Mouse (Mus musculus): ENCODE results near the gene Slc19a3. TPM values are rescaled to one million over a fixed set of nuclear protein-coding genes. Genes with fewer than 3 reads are reported as not detected.

The Slc19a3 gene
- polyA plus RNA-seq (2016; fragmentation: Nextera tagmentation; extraction: Ambion mirVana), result 2.3 and 2.7 TPM in 2 replicates

DNA sequence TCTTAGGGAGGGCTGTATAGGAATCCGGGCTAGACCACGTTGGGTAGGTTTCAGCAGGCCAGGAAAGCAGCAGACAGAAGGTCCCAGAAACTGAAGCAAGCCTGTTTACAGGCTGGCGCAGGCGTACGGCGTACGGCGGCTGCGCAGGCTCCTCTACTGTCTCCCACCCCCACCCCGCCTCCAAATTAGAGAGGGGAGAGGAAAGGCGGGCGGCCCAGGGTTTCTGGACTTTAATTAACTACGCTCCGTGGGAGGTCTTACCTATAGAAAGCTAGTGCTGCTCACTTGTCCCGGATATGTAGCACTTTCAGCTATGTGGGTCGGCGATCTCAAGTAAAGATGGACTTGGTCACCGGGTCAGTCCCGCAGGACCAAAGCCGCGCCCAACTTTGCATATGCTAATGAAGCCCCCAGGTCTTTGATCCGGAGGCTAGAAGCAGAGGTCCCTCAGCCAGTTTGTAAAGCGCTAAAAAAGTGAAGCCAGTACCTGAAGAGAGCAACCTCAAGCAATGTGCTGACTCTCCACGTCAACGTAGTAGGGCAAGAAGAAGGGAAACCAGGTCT is at the start of gene Slc19a3:
Slc19a3 (minus strand) TSS at position 340 of the 564 bp plus-strand sequence.
- 1% methylated on average over 25 of the region's 25 CpGs for WGBS
- Histone ChIP-seq H3K36me3 (no peaks in the 10 kb centered on the region), H3K9me3 (replicated peaks) (no peaks in the 10 kb centered on the region), H3K9ac (peak within 1 kb of the TSS; percentile 71), H3K27me3 (replicated peaks) (peaks cover 5% of the 10 kb centered on the region; the same call in 1 of the 2 replicates), H3K4me3 (peak within 1 kb of the TSS; percentile 64), H3K4me1 (replicated peaks) (no peaks in the 10 kb centered on the region), H3K4me2 (peak within 1 kb of the TSS; percentile 70), H3K27ac (ENCODE audit: poor library complexity, severe bottlenecking) (peak within 1 kb of the TSS; percentile 51; the same call in 1 of the 2 replicates)
- ATAC-seq (ENCODE audit: insufficient number of reproducible peaks, low FRiP score), result peak; percentile 77; the same call in 1 of the 2 replicates

DNA sequence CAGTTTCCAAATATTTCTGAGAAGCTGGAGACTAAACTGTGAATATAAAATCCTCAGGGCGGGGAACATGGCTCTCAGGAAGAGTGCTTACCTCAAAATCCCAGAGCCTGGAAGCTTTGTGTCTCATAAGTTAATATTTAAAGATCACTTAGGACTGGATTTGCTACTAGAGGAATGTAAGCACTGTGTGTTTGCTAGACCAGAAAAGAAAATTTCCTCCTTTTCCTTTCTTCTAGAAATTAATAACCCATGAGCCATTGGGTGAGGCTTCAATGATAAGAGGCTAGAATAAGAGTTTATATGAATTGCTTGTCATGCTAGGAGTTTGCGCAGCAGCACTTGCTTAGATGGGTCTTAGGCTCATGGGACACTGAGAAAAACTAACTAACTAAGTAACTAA is 46.5 kb upstream of the Slc19a3 start:
- no peak for ATAC-seq (ENCODE audit: insufficient number of reproducible peaks, low FRiP score)
- H3K27me3 ChIP-seq (replicated peaks), result no peaks in the 10 kb centered on the region
- no peaks in the 10 kb centered on the region for H3K36me3 ChIP-seq
- no peak overlapping the region for H3K27ac ChIP-seq (ENCODE audit: poor library complexity, severe bottlenecking)
- no peak overlapping the region for H3K4me2 ChIP-seq
- no peaks in the 10 kb centered on the region for H3K9me3 ChIP-seq (replicated peaks)
- 88% methylated on average over 2 of the region's 2 CpGs for WGBS
- no peak overlapping the region for H3K4me3 ChIP-seq
- no peaks in the 10 kb centered on the region for H3K4me1 ChIP-seq (replicated peaks)
- H3K9ac ChIP-seq, result no peak overlapping the region

DNA sequence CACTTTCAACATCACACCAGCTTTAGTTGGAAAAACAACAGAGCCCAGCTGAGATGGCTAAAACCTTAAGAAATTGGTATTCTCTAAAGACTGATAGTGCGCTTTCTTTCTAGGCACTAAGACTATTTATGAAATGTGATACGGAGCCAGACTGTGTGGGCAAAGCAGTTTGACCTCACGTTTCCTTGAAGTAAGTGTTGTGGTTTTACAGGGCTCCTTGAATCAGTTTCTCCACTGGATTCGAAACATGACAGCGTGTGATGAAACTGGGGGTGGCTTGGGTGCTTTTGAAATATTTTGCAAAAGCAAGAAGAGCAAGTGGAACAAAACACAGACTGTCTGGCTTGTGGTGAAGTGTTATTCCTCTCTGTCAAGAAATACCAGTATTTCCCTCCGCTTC is 38.8 kb upstream of the Slc19a3 start:
- ATAC-seq (ENCODE audit: insufficient number of reproducible peaks, low FRiP score), result no peak
- H3K4me2 ChIP-seq, result no peak overlapping the region
- no peak overlapping the region for H3K9ac ChIP-seq
- no peaks in the 10 kb centered on the region for H3K4me1 ChIP-seq (replicated peaks)
- H3K36me3 ChIP-seq, result no peaks in the 10 kb centered on the region
- no peaks in the 10 kb centered on the region for H3K9me3 ChIP-seq (replicated peaks)
- no peak overlapping the region for H3K4me3 ChIP-seq
- no peak overlapping the region for H3K27ac ChIP-seq (ENCODE audit: poor library complexity, severe bottlenecking)
- no peaks in the 10 kb centered on the region for H3K27me3 ChIP-seq (replicated peaks)
- 74% methylated on average over 6 of the region's 6 CpGs for WGBS

DNA sequence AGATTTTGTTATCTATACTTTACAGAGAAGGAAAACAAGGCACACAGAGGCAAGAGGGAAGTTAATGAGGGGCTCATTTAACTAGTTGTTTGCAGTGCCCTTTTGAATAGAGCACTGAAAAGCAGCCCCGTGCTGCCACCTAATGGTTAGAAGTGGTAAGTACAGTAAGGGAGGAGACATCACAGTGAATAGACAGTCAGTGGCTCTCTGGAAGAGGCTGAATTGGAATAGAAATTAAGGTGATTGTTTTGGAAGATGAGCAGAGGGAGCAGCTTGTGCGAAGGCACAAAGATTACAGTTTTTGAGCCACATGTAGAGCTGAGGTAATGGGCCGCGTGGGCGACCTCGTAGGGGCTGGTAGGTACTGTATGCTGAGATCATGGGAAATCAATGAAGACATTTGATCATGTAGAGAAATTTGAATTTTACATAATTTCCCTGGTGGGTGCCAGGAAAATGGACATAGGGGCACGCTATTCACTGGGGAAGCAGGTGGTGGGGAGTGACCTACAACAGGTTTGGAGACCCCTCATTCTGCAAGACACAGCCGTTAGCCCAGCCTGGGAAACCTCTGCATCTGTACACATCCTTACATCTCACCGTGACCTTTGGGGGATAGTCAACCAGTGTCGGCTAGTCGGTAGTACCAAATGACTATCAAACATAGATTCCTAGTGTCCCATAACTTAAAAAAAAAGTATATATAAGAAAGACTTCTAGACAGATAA is 38.1 kb upstream of the Slc19a3 start:
- Histone ChIP-seq H3K9me3 (replicated peaks) (no peaks in the 10 kb centered on the region), H3K36me3 (no peaks in the 10 kb centered on the region), H3K9ac (no peak overlapping the region), H3K27ac (ENCODE audit: poor library complexity, severe bottlenecking) (no peak overlapping the region), H3K27me3 (replicated peaks) (no peaks in the 10 kb centered on the region), H3K4me3 (peak overlapping the region; percentile 25; the same call in 1 of the 2 replicates), H3K4me2 (peak overlapping the region; percentile 40), H3K4me1 (replicated peaks) (no peaks in the 10 kb centered on the region)
- no peak for ATAC-seq (ENCODE audit: insufficient number of reproducible peaks, low FRiP score)
- WGBS, result 42% methylated on average over 11 of the region's 11 CpGs

DNA sequence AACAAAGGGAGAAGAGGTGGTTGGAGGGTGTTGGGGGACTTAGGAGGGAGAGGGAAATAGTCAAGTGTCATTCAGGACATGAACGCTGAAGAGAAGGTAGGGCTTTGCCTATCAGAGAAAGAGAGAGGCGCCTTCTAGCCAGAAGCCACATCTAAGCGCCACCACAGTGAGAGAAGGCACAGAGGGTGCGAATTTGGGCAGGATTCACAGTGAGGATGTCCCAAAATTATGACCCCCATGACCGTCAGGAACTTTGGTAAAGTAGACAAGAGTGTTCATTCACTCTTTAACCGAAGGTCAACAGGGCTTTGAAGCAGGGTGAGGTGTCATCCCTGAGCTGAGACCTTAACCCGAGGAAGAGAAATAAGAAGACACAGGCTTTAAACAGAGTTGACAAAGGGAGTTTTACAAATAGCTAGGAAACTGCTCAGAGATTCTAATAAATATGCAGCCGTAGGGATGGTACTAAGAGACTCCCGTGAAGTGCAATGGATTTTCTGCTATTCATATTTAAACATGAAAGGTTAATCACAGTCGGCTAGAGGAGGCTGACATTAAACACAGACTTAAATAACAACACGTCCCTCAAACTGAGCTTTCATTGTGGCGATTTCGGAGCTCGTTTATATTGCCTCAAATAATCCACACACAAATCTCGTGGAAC is 37.4 kb upstream of the Slc19a3 start:
- Histone ChIP-seq H3K4me3 (peak overlapping the region; percentile 25; the same call in 1 of the 2 replicates), H3K4me1 (replicated peaks) (no peaks in the 10 kb centered on the region), H3K27ac (ENCODE audit: poor library complexity, severe bottlenecking) (no peak overlapping the region), H3K9me3 (replicated peaks) (no peaks in the 10 kb centered on the region), H3K27me3 (replicated peaks) (no peaks in the 10 kb centered on the region), H3K9ac (no peak overlapping the region), H3K4me2 (peak overlapping the region; percentile 40), H3K36me3 (no peaks in the 10 kb centered on the region)
- no peak for ATAC-seq (ENCODE audit: insufficient number of reproducible peaks, low FRiP score)
- WGBS, result 40% methylated on average over 15 of the region's 15 CpGs

DNA sequence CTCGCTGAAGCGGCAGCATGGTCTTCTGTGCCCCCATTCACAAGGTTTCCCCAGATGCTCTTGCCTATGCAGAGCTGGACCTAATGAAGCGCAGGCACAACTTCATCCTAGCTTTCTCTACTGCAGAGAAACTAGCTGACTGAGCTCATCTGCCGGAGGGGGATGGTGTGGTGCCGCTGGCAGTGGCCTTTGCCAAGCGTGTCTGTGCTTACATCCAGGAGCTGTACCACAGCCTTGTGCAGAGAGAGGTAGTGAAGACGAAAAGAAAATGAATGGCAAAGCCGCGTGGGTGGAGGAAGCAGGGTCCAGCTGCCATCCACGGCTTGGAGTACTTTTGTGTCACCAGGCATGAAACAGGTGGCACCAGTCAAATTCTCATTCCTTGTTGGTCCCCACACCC is 29.0 kb upstream of the Slc19a3 start:
- Histone ChIP-seq H3K4me3 (no peak overlapping the region), H3K4me2 (no peak overlapping the region), H3K27ac (ENCODE audit: poor library complexity, severe bottlenecking) (no peak overlapping the region), H3K9ac (no peak overlapping the region), H3K4me1 (replicated peaks) (no peaks in the 10 kb centered on the region), H3K27me3 (replicated peaks) (no peaks in the 10 kb centered on the region), H3K36me3 (no peaks in the 10 kb centered on the region), H3K9me3 (replicated peaks) (no peaks in the 10 kb centered on the region)
- ATAC-seq (ENCODE audit: insufficient number of reproducible peaks, low FRiP score), result no peak
- 83% methylated on average over 10 of the region's 10 CpGs for WGBS

DNA sequence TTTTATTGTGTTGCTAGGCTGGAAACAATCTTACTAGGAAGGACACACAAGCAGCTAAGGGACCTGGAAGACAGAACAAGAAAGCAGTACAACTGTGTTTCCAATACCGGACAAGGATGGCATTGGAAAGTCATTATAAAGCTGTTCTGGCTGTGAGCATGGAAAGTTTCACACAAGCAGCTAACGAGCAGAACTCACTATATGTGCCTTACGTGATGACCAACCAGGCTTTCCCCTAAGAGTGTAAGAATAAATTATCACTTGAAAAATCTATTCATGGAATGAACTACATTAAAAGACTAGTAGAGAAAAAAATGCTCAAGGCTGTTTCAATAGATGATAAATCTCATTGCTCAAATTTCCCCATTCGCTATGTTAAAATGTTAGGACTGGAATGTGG is 28.3 kb upstream of the Slc19a3 start:
- H3K27me3 ChIP-seq (replicated peaks), result no peaks in the 10 kb centered on the region
- no peak overlapping the region for H3K27ac ChIP-seq (ENCODE audit: poor library complexity, severe bottlenecking)
- 89% methylated on average over 4 of the region's 4 CpGs for WGBS
- H3K4me2 ChIP-seq, result no peak overlapping the region
- no peak overlapping the region for H3K9ac ChIP-seq
- no peak for ATAC-seq (ENCODE audit: insufficient number of reproducible peaks, low FRiP score)
- no peaks in the 10 kb centered on the region for H3K36me3 ChIP-seq
- H3K4me3 ChIP-seq, result no peak overlapping the region
- no peaks in the 10 kb centered on the region for H3K4me1 ChIP-seq (replicated peaks)
- H3K9me3 ChIP-seq (replicated peaks), result no peaks in the 10 kb centered on the region

DNA sequence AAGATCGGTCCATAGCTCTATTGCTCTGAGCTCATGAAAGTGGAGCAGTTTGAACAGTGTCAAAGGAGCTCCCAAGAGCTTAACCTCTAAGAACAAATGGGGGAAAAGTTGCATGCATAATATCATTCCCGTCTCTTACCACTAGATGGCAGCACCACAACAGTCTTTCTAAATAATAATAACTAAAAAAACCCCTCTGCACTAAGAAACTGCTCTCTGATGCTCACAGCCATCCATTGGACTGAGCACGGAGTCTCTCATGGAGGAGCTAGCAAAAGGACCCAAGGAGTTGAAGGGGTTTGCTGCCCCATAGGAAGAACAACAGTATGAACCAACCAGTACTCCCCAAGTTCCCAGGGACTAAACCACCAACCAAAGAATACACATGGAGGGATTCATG is 26.6 kb upstream of the Slc19a3 start:
- Histone ChIP-seq H3K36me3 (no peaks in the 10 kb centered on the region), H3K27ac (ENCODE audit: poor library complexity, severe bottlenecking) (no peak overlapping the region)
- WGBS, result 25% methylated on average over 3 of the region's 3 CpGs

DNA sequence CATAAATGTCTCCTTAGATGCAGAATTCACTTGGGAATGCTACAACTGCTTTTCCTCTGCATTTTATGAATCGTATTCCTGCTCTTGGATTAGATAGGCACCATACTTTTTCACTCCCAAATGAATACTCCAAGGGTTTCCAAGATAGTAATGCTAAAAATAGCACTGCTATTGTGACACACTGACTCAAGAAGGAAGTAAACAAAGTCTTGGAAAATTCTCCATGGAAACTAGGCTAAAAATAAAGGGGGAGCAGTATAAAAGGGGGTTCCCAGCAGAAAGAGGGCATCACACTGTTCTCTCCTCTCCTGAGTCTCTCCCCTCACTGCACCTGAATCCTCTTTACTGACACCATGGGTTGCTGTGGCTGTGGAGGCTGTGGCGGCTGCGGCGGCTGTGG is 22.4 kb upstream of the Slc19a3 start, which contains the start of gene Krtap28-13:
Krtap28-13 (plus strand) TSS at position 288 of the 400 bp plus-strand sequence.
- Histone ChIP-seq H3K36me3 (no peaks in the 10 kb centered on the region), H3K4me1 (replicated peaks) (peaks cover 17% of the 10 kb centered on the region), H3K27me3 (replicated peaks) (no peaks in the 10 kb centered on the region), H3K27ac (ENCODE audit: poor library complexity, severe bottlenecking) (no peak within 1 kb of the TSS), H3K4me2 (no peak within 1 kb of the TSS), H3K9me3 (replicated peaks) (no peaks in the 10 kb centered on the region), H3K4me3 (no peak within 1 kb of the TSS), H3K9ac (no peak within 1 kb of the TSS)
- 68% methylated on average over 4 of the region's 4 CpGs for WGBS
- no peak for ATAC-seq (ENCODE audit: insufficient number of reproducible peaks, low FRiP score)

More for the DNA sequence above, 26.6 kb upstream of the Slc19a3 start:
- H3K9me3 ChIP-seq (replicated peaks), result no peaks in the 10 kb centered on the region
- H3K4me2 ChIP-seq, result no peak overlapping the region
- peaks cover 13% of the 10 kb centered on the region for H3K4me1 ChIP-seq (replicated peaks)
- no peak overlapping the region for H3K9ac ChIP-seq
- ATAC-seq (ENCODE audit: insufficient number of reproducible peaks, low FRiP score), result no peak
- H3K4me3 ChIP-seq, result no peak overlapping the region
- no peaks in the 10 kb centered on the region for H3K27me3 ChIP-seq (replicated peaks)

DNA sequence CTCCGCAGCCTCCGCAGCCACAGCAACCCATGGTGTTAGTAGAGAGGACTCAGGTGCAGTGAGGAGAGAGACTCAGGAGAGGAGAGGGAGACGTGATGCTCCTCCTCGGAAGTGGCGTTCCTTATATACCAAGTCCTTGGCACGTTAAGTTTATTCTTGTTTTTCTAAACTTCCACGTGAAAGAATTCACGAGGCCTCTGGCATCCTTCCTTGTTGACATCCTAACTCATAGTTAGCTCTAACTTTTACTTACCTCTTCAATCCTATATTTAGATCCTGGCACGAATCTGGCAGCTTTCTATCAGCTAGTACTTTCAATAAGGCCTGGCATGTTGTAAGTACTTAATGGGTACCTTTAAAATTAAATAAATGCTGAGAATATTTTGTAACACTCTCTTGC is 21.0 kb upstream of the Slc19a3 start, which contains the start of gene A030005K14Rik:
A030005K14Rik (minus strand) TSS at position 101 of the 400 bp plus-strand sequence.
- ATAC-seq (ENCODE audit: insufficient number of reproducible peaks, low FRiP score), result no peak
- Histone ChIP-seq H3K4me3 (no peak within 1 kb of the TSS), H3K27me3 (replicated peaks) (no peaks in the 10 kb centered on the region), H3K27ac (ENCODE audit: poor library complexity, severe bottlenecking) (no peak within 1 kb of the TSS), H3K9me3 (replicated peaks) (no peaks in the 10 kb centered on the region), H3K36me3 (no peaks in the 10 kb centered on the region), H3K4me1 (replicated peaks) (peaks cover 17% of the 10 kb centered on the region), H3K9ac (no peak within 1 kb of the TSS), H3K4me2 (no peak within 1 kb of the TSS)
- WGBS, result 73% methylated on average over 9 of the region's 9 CpGs

DNA sequence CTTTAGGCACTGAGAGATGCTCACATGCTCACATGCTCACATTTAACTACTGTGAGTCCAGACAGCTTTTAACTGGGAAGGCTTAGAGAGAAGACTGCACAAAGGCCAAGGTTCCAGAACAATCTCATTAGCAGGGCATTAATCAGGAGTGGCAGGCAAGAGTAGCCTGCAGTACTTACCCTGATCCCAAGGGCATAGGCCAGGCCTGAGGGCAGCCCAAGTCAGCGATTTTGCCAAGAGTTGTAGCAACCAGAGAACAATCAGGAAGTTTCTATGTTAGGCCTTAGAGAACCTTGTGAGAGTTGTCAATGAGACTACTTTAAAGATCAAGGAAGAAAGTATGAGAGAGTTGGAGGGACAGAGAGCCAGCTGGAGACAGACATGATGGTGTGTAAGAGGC is 20.2 kb upstream of the Slc19a3 start:
- Histone ChIP-seq H3K4me2 (no peak overlapping the region), H3K9ac (no peak overlapping the region), H3K27me3 (replicated peaks) (no peaks in the 10 kb centered on the region), H3K4me3 (no peak overlapping the region), H3K36me3 (no peaks in the 10 kb centered on the region), H3K4me1 (replicated peaks) (peaks cover 17% of the 10 kb centered on the region), H3K9me3 (replicated peaks) (no peaks in the 10 kb centered on the region), H3K27ac (ENCODE audit: poor library complexity, severe bottlenecking) (no peak overlapping the region)
- ATAC-seq (ENCODE audit: insufficient number of reproducible peaks, low FRiP score), result no peak
- WGBS, result 67% methylated on average over 1 of the region's 1 CpGs
